Mouse (Mus musculus) lung, postnatal 0 days (tissue): ENCODE results near the gene Rgs3.

Source experiments
- CTCF ChIP-seq: IDR thresholded peaks from 2 replicates; pipeline ENCODE4 v1.5.1; 2016; ENCODE audit warnings: antibody characterized with exemption, mild to moderate bottlenecking
- EP300 ChIP-seq: IDR thresholded peaks from 2 replicates; pipeline ENCODE4 v1.6.1; 2016; ENCODE audit warnings: antibody characterized with exemption, mild to moderate bottlenecking, control low read depth

GRCm38 (mm10) chr4:62560963-62561629 is 1.4 kb downstream of the Rgs3 start:
- TF ChIP-seq CTCF (peak; percentile 87), EP300 (no peak)
